Mouse (Mus musculus): ENCODE results near the gene Tubg1.

The Tubg1 gene

DNA sequence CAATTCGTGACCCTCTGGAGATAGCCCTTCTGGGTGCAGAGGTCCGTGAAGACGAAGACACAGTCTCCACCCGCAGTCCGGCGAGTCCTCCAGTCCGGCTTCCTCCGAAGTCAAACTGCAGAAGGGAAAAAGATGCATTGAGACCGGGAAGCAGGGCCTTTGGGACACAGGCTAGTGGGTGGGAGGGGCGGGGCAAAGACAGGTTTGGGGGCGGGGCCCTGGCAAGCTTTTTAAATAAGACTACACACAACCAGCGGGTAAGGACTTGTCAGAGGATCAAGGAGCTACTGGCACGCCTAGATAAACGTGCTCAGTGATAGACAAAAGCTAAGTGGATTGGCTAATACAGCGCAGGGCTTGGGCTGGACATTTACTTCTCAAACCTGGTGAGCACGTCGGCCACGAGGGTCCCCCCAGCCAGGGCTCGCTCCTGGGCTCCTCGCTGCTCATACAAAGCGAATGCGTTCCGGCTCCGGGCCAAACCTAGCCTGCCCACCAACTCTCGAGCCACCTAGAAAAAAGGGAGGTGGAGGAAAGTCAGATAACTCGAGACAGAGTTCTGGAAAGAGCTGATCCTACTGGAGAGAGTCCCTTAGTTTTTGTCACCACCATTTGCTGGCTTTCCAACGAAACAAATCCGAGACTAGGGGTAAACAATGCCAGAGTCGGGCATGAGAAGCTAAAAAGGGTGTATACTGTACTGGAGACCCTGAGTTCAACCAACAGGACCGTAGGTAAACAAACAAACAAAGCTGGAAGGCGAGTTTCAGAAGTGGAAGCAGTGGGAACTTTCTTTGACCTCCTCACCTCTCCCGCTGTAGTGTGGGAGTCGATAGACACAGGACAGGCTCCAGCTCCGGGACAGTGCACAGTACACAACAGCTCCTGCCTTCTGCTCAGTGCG, 45.2 kb downstream of the Tubg1 start:
- DNase-seq (ENCODE audit: low read depth, low spot score) = no peak

DNA sequence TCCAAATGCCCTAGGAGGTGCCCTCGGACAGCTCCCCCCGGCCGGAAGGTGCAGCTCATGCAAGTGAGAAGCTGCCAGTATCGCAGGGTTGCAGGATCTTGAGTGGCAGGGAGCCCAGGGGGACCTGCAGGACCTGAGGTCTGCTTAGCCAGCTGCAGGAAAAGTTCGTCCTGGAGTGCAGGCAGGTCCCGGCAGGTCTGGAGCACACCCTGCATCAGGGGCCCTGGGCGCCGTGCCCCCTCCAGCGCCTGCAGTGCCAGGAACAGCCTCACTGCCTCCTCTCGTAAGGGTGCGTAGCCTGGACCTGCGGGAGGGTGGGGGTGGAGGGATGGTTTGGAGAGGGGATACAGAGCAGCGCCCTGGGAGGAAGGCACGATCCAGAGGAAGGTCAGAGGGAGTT, 46.6 kb downstream of the Tubg1 start:
- no peak for DNase-seq (ENCODE audit: low read depth, low spot score)

DNA sequence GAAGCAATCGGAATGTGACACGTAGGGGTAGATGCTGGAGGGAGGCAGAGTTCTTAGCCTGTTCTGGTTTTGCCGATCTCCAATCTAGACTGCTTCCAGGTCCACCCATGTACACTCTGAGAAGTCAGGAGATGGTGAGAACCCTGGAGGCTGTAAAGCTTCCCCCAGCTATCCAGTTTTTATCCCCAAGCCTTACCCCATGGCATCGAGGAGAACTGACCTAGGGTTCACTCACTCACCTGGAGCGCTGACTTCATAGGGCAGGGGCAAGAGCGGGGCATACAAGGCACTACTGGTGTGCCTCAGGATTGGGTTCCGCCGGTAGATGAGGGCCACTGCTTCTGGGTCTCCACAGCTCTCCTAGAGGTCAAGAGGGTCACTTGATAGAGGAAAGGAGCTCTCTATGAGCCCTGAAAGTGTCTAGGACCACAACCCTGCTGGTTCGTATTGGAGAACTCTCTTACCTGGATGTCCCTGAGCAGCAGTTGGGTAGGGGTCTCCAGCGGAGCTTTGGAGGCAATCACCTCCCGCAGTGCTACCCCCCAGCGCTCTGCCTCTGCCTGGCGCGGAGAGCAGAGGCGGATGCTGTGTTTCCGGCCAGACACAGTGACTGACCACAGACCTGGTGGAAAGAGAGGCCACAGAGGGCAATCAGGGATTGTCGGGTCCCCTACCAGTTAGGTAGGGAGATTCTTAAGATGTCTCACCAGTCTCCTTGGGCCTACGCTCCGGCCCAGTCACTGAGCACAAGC, 47.6 kb downstream of the Tubg1 start:
- no peak for DNase-seq (ENCODE audit: low read depth, low spot score)

DNA sequence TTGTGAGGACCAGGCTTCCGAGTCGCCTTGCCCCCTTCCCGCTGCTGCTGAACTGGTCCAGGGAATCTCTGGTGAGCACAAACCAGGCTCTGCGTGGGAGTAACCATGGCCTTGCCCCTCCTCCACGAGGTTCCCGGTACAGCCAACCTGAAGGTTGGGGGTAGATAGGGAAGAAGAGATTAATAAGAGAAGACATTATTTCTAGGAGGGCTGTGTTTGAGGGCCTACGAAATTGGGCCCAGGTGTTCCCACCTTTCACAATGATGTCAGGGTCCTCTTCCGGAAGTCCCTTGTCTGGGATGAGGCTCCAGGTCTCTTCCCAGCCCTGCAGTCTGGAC, 48.2 kb downstream of the Tubg1 start:
- no peak for DNase-seq (ENCODE audit: low read depth, low spot score)

DNA sequence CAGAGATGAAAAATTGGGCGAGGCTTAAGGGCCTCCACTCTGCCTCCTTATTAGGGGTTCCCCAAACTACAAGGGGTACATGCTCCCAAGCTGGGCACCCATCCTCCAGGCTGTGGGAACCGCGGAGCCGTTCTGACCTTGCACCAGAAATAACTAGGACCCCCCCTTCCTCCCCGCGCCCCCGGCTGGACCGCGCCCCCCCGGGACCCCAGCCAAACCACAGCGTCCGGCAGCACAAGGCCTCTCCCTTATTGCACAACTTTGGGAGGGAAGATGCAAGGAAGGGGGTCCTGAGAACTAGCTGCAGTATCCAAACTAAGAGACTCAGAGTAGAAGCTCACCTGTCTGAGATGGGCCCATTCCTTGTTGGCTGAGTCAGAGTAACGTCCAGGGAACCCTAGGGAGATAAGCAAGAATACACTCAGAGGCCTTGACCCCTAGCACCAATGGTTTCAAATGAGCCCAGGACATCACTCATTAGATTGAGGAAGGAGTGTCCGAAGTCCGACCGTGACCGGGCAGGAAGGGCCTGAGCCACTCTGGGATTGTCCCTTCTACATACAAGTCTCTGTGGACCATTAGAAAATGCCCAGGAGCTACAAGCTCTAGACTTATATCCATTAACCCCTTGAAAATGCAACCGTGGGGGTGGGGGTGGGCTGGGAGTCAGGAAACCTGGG, 48.7 kb downstream of the Tubg1 start:
- no peak for DNase-seq (ENCODE audit: low read depth, low spot score)

DNA sequence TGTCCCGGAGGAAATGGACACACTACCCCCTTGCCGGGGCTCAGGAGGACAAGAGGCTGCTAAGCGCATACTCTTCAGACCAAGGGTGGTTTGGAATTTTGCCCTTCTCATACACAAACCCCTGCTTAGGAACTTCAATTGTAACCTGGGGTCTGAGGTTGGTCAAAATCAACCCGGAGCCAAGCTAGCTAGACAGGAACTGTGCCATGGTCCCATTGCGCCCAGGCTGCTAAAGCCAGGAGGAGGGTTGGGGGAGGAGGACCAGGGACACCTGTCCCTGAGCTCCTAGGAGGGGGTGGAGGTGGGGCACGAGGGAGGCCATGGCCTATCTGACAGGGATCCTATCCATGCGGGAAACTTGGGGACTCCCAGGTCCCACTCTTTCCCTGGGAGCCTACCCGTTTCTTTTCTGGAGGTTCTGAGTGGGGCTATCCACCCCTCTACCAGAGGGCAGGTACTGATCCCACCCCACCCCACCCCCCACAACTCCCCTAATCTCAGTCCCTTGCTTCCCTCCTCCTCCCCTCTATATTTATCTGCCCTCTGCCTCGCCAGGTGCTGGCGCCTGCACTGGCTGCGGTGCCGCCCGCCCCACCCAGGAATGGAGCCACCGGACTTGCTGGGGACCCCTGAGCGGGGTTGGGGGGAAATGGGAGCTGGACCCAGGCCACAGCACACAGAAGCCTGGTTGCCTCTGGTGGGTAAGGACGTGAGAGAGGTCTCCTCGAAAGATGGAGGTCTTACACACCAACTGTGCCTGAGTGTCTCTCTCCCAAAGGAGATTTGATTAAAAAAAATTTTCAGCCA, 49.8 kb downstream of the Tubg1 start:
- no peak for DNase-seq (ENCODE audit: low read depth, low spot score)

DNA sequence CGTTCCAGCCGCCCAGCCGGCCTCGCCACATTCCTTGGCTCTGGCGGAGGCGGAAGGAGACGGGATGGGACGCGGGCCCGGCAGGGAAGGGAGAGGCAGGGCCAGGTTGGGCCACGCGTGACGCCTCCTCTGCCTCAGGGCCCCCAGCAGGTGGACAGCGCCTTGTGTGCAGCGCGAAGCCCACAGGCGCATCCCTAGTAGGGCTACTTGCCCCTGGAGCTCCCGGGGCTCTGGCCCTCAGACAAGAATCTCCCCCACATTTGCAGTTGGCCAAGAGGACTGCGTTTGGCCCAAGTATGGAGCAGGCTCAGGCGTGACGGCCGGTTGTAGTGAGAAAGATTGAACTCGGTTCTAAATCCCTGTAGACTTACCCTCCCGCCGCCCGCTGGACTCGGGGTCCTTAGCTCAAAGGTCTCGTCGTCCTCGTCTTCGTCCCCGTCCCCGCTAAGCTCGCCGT, 50.6 kb downstream of the Tubg1 start, which contains the start of gene Cntnap1:
Gene Cntnap1 (plus strand): TSS at position 170 of the 457 bp plus-strand sequence.
- no peak for DNase-seq (ENCODE audit: low read depth, low spot score)

DNA sequence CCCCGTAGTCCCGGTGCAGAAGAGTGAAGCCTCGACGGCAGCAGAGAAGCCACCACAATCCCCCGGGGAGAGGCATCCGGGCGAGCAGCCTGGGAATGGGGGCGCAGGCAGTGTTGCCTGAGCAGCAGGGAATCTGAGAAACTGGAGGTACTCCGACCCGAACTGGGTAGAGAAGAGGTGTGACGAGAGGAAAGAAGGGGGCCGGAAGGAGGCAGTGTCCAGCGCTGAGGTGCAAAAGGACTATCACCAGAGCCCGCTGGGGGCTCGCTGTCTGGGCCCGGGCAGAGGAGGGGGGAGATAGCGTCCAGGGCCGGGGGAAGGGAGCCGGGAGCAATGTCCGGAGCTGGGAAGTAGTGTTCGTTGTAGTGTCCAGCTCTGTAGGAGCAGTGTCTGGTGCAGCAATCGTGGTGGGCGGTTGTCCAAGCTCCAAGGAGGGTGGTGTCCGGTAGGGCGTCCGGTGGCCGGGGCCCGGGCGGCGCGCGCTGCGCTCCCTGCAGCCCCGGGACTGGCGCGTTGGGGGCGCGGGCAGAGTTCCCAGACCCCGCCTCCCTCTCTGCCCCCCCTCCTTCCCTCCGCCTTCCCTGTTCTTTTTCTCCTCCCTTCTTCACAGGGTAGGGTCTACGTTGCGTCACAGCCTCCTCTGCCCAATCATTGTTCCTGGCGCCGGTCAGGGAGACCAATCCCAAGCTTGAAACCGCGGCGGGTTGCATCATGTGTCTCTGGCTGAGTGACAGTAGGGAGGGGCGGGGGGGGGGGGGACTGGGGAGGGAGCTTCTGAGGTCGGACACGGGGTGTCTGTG, 51.3 kb downstream of the Tubg1 start, which contains the start of gene Plekhh3:
Gene Plekhh3 (minus strand): TSS at position 541 of the 800 bp plus-strand sequence.
- DNase-seq (ENCODE audit: low read depth, low spot score) = peak; percentile 96

DNA sequence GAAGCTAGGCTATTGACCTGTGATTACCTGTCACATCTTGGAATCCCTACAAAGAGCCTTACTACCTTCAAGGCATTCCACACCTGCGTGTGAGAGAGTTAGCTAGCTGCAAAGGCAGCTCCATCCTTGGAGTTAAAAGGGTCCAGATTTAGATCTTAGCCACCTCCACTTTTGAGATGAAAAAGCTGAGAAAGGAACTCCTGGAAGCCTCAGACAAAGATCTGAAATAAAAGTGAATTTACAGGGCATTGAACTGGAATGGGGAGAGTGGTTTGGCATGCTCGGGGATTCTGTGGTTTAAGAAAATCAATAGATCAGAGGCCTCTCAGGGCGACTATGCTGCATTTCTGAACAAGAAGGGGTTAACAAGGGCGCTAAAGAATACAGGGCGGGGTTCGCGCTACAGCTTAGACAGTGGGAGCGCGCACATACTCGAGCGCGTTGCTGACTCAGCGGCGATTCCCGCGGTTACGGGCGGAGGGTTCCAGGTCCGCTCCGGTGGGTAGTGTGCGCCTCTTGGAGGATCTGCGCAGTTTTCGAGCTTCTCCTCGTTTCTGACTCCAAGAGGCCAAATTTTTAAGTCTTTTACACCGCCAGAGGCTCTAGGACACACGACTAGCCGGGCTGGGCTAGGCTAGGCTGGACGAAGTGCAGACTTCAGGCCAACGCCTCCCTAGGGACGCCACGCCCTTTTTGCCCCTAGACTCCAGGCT, 52.1 kb downstream of the Tubg1 start:
- DNase-seq (ENCODE audit: low read depth, low spot score) = no peak

DNA sequence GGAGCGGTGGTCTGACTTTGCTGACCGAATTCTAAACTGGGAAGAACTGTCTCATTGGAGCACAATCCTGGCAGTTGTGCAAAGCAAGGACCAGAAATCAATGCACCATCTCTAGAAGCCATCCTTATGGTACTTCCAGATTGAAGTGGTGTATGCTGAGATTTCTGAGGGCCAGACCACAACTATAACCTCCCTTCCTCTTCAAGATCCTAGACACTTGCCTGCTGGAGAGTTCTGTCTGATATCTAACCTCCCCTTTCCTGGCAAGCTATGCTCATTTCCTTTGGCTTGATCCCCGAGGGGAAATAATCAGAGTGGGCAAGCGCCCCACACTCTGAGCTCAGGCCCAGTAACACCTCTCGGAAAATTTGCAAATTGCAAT, 52.7 kb downstream of the Tubg1 start:
- no peak for DNase-seq (ENCODE audit: low read depth, low spot score)

DNA sequence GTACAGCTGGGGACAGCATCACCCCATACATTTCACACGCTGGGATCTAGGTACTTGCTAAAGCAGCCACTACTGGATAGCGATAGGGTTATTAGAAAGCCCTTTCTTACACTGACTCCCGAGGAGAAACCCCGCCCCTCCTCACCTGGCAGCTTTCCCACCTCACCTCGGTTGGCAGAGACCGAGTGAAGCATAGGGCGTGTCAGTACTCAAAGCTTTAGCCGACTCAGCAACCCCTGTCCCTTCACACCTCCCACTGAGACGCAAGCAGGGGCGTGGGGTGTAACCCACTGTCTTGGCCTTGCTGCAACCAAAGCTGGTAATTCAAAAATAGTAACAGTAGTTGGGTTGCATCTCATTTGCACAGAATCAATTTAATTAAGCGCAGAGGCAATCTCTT, 53.4 kb downstream of the Tubg1 start:
- no peak for DNase-seq (ENCODE audit: low read depth, low spot score)

DNA sequence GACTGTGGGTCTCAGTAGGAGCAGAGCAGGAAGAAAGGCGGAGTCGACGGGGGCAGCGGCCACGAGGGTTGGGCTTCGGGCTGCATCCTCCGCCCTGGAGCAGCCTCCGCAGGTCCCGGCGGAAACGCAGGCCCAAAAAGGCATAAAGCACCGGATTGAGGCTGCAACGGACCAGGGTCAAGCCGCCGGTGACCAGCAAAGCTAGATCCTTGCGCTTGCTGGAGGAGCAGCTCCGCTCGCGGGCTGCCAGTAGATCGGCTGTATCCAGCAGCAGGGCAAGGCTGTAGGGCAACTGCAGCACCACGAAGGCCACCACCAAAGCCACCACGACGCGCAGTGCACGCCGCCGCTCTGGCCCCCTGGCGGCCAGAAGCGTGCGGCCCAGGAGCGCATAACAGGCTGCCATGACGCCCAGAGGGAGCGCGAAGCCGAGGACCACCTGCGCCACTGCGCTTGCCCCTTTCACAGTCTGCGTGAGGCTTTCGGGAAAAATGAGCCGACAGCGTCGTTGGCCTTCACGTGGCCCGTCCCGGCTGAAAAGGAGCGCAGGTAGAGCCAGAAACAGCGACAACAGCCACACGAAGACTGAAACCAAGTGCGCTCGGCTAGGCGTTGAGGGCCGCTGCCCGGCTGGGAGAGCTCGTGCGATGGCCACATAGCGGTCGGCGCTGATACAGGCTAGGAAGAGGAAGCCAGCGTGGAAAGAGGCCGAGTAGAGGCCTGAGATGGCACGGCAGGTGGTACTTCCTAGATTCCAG, 54.1 kb downstream of the Tubg1 start:
- DNase-seq (ENCODE audit: low read depth, low spot score) = peak; percentile 78

DNA sequence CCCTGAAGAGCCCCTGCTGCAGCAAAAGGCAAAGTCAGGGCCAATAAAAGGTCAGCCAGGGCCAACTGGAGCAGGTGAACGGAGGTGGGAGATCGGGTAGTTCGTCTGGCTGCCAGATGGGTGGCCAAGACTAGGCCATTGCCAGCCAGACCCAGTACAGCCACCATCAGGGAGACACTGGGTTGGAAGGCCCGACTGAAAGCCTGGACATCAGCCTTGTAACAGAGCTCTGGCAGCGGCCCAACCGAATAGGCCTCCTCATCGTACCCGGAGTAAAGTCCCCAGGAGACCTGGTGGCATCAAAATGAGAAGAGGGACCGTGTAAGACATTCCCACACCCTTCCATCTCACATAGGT, 54.6 kb downstream of the Tubg1 start:
- DNase-seq (ENCODE audit: low read depth, low spot score) = no peak

DNA sequence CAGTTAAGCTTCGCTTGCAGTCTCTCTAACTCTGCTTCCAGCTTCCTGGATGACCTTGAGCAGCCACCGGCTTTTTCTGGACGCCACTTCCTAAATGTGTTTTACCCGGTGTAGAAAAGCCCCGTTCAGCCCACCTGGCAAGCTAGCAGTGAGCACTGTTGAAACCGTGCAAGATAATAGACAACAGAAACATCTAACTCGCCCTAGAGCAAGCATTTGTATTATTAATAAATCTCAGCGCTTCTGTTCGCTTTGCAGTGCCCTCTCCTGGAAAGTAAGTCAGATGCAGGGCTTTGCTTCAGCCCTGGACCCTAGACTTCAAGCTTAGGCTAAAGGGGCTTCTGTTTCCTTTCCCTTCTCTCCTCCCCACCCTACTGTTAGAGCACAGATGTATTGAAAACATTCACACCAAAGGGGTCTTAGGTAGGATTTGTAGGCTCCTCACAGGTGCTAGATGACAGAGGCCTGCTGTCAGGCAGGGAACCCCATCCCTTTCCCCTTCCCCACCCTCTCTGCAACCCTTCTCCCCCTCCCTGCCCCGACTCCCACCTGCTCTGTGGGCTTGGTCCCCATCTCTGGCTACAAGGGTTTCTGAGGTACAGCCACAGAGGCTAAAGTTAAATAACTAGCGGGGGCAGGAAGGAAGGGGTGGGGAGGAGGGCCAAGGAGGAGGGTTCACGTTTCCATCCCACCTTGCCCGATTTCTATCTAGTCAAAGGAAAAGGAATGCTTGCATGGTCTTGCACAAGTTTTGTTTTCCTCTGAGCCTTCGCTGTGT, 55.3 kb downstream of the Tubg1 start, which contains the start of gene Ccr10:
Gene Ccr10 (minus strand): TSS at position 593 of the 778 bp plus-strand sequence.
- DNase-seq (ENCODE audit: low read depth, low spot score) = no peak

DNA sequence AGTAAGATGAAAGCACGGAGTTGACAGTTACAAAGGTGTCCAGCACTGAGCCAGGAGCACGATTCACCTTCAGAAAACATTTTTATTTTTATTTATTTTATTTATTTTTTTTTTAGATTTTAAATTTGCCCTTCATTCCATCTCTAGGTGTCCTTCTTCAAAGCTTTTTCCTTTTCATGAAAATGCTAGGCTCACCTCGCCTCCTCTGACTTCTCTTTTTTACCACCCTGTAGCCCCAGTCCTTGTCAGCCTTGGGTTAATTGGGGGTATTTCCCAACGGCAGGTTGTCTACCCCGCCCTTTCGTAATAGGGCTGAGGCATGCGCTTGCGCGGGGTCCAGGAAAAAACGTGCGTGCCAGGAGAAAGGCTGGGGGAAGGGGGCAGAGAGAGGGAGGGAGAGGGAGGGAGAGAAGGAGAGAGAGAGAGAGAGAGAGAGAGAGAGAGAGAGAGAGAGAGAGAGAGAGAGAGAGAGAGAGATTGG, 55.9 kb downstream of the Tubg1 start:
- no peak for DNase-seq (ENCODE audit: low read depth, low spot score)

Data from embryo, embryonic 11.5 days (tissue).